17 mouse cellular contexts compared by ENCODE assay signal in the genomic region with DNA sequence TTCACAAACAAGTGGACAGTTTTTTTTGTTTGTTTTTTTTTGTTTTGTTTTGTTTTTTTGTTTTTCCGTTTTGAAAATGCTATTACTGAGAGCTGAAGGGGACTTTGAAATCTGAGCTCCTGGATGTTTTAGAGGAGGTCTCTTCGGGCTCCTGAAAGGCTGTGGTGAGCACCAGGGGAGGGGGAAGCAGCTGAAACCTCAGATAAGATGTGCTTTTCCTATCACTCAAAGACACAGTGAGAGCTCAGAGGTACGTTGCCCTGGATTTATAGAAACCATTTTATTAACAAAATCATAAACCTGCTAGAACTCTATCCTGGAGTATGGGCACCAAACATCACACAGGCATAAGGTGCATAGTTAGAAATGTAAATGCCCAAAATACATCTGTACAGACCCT. TPM values are rescaled to one million over a fixed set of nuclear protein-coding genes. Genes with fewer than 3 reads are reported as not detected.
"Had no signal": no experiment of that assay in that cellular context is flagged by ENCODE, and none has a peak within 500 bp of the region (broad histone marks: within the 10 kb centered on the region; RNA-seq: fewer than 3 reads in every experiment).

No protein-coding gene starts in this region.

- H3K36me3 ChIP-seq: limb, embryonic 15.5 days; liver, embryonic 12.5 days; lung, embryonic 15.5 days; midbrain, embryonic 10.5 days; neural tube, embryonic 12.5 days had no signal

- H3K27ac ChIP-seq: left cerebral cortex, adult 2 months; limb, embryonic 15.5 days; liver, embryonic 12.5 days; lung, embryonic 15.5 days; midbrain, embryonic 10.5 days; neural tube, embryonic 12.5 days; stomach, postnatal 0 days had no signal

- H3K27me3 ChIP-seq: limb, embryonic 15.5 days; liver, embryonic 12.5 days; lung, embryonic 15.5 days; neural tube, embryonic 12.5 days had no signal

- H3K9ac ChIP-seq: limb, embryonic 15.5 days; liver, embryonic 12.5 days; lung, embryonic 15.5 days; neural tube, embryonic 12.5 days had no signal

- H3K4me3 ChIP-seq: left cerebral cortex, adult 2 months; limb, embryonic 15.5 days; liver, embryonic 12.5 days; lung, embryonic 15.5 days; midbrain, embryonic 10.5 days; neural tube, embryonic 12.5 days had no signal

- H3K4me2 ChIP-seq: limb, embryonic 15.5 days; liver, embryonic 12.5 days; lung, embryonic 15.5 days; neural tube, embryonic 12.5 days had no signal

- H3K4me1 ChIP-seq: limb, embryonic 15.5 days; liver, embryonic 12.5 days; midbrain, embryonic 10.5 days; neural tube, embryonic 12.5 days had no signal

- H3K9me3 ChIP-seq: limb, embryonic 15.5 days; liver, embryonic 12.5 days; lung, embryonic 15.5 days; midbrain, embryonic 10.5 days; neural tube, embryonic 12.5 days had no signal

- DNase-seq: lung, postnatal 14 days; midbrain, embryonic 14.5 days; retina, postnatal 1 day; thymus, postnatal 4 days had no signal

- ATAC-seq: liver, embryonic 12.5 days had no signal

RNA-seq across cellular contexts. Expression of gene Clrn3, which starts 1.3 kb away (rescaled TPM):
- total RNA-seq: layer of hippocampus, adult 8-10 months; layer of hippocampus, postnatal 14 days; left cerebral cortex, adult 2 months; left cerebral cortex, postnatal 14 days; monocyte, adult 5-6 weeks; neutrophil, adult 5-6 weeks had no signal
- polyA plus RNA-seq: limb, embryonic 11.5 days; limb, embryonic 15.5 days; liver, embryonic 12.5 days; midbrain, embryonic 10.5 days; midbrain, embryonic 14.5 days; neural tube, embryonic 12.5 days had no signal
